Mouse (Mus musculus) right cerebral cortex, postnatal 36 days (tissue): Measurements from ENCODE around the gene Cwc15.

Source experiments
- DNase-seq, 2 experiments: peaks; one replicate each; pipeline ENCODE4 v3.0.0; 2022; ENCODE audit warnings: low spot score in 2 of 2, mixed read lengths in 1 of 2

Gene Cwc15

GRCm38 (mm10) chr9:14547584-14548365 lies 47.4 kb downstream of the Cwc15 start:
- DNase-seq, result no peak

GRCm38 (mm10) chr9:14548366-14548761 lies 47.9 kb downstream of the Cwc15 start:
- no peak for DNase-seq

GRCm38 (mm10) chr9:14558332-14558731 lies 57.9 kb downstream of the Cwc15 start:
- DNase-seq, result no peak

- peak; percentile 56 to 69 for DNase-seq
Measured at GRCm38 (mm10) chr9:14559430-14559829, 59.0 kb downstream of the Cwc15 start.

- DNase-seq, result no peak
Measured at GRCm38 (mm10) chr9:14559996-14560395, 59.6 kb downstream of the Cwc15 start.
